Mouse (Mus musculus) hindbrain, embryonic 14.5 days (tissue): ENCODE measurements at regions not wholly inside any gene's neighbourhood (a gene's known extent, or its start where the extent isn't known, plus 50 kb on each side); places are given as distances from the start of the nearest gene placed in this dataset.

Experiments
- ATAC-seq: fragments of 200-750 bp; cut with Nextera tagmentation; 2 replicates; pipeline ENCODE4 v1.8.0; 2017; ENCODE audit warnings: moderate number of reproducible peaks, mild to moderate bottlenecking, moderate TSS enrichment, moderate library complexity; ENCODE audit not compliant: low FRiP score
- DNase-seq: peaks from one replicate; pipeline ENCODE4 v3.0.0-alpha.2; 2015; ENCODE audit warnings: low spot score
- H3K27ac ChIP-seq: fragments of 300-500 bp; sonication (generic); 2 replicates; pipeline ENCODE4 v1.5.1; 2014; ENCODE audit warnings: mild to moderate bottlenecking, moderate library complexity
- H3K27me3 ChIP-seq: fragments of 300-500 bp; sonication (generic); 2 replicates; pipeline ENCODE4 v1.6.1; 2014; ENCODE audit warnings: mild to moderate bottlenecking, low read length, mixed read lengths; ENCODE audit not compliant: control insufficient read depth, insufficient read depth
- H3K36me3 ChIP-seq: fragments of 300-500 bp; sonication (generic); replicated peaks from 2 replicates; pipeline ENCODE4 v1.6.1; 2014; ENCODE audit not compliant: control insufficient read depth, insufficient read depth
- H3K4me1 ChIP-seq: fragments of 300-500 bp; sonication (generic); replicated peaks from 2 replicates; pipeline ENCODE4 v1.6.1; 2014; ENCODE audit warnings: antibody characterized with exemption, low read length, mixed read lengths; ENCODE audit not compliant: control insufficient read depth, insufficient read depth
- H3K4me2 ChIP-seq: fragments of 300-500 bp; sonication (generic); replicated peaks from 2 replicates; pipeline ENCODE4 v1.6.1; 2014; ENCODE audit warnings: mild to moderate bottlenecking, moderate library complexity
- H3K4me3 ChIP-seq: fragments of 300-500 bp; sonication (generic); replicated peaks from 2 replicates; pipeline ENCODE4 v1.5.1; 2014; ENCODE audit warnings: mild to moderate bottlenecking, low read length
- H3K9ac ChIP-seq: fragments of 300-500 bp; sonication (generic); 2 replicates; pipeline ENCODE4 v1.6.1; 2014
- H3K9me3 ChIP-seq: fragments of 300-500 bp; sonication (generic); 2 replicates; pipeline ENCODE4 v1.6.1; 2016; ENCODE audit warnings: low read length; ENCODE audit not compliant: control insufficient read depth
- WGBS: fragments of 180-500 bp; shearing (Covaris S2); extraction: QIAGEN DNeasy Blood & Tissue Kit; methylation state at CpG from one replicate; pipeline ENCODE4 v1.1.7; 2014; 5-methylcytosine and 5-hydroxymethylcytosine counted together

GRCm38 (mm10) chr12:42987018-42987606 lies 1223.0 kb downstream of the Dnajb9 start:
- no peak overlapping the region for H3K4me3 ChIP-seq
- no peaks in the 10 kb centered on the region for H3K36me3 ChIP-seq
- 0 out of 2 replicates have a peak, but pooled peaks cover 6% of the 10 kb centered on the region for H3K4me1 ChIP-seq
- ATAC-seq, result peak; percentile 74
- no peak overlapping the region for H3K9ac ChIP-seq
- 27% methylated on average over 2 of the region's 2 CpGs for WGBS
- DNase-seq, result peak; percentile 64
- H3K4me2 ChIP-seq, result no peak overlapping the region
- H3K27ac ChIP-seq, result no peak overlapping the region
- H3K9me3 ChIP-seq, result no peaks in the 10 kb centered on the region
- no peaks in the 10 kb centered on the region for H3K27me3 ChIP-seq

- no peak for ATAC-seq
- Histone ChIP-seq H3K4me1 (0 out of 2 replicates have a peak, but pooled peaks cover 6% of the 10 kb centered on the region), H3K9me3 (no peaks in the 10 kb centered on the region), H3K4me3 (no peak overlapping the region), H3K36me3 (no peaks in the 10 kb centered on the region), H3K9ac (no peak overlapping the region), H3K27ac (no peak overlapping the region), H3K27me3 (no peaks in the 10 kb centered on the region), H3K4me2 (no peak overlapping the region)
- no peak for DNase-seq
- 34% methylated on average over 1 of the region's 1 CpGs for WGBS
Observed at GRCm38 (mm10) chr12:42986505-42986904, 1223.6 kb downstream of the Dnajb9 start.

- H3K27me3 ChIP-seq, result no peaks in the 10 kb centered on the region
- 0 out of 2 replicates have a peak, but pooled peaks cover 6% of the 10 kb centered on the region for H3K4me1 ChIP-seq
- DNase-seq (no peak), ATAC-seq (no peak)
- H3K9me3 ChIP-seq, result no peaks in the 10 kb centered on the region
- H3K4me3 ChIP-seq, result no peak overlapping the region
- H3K36me3 ChIP-seq, result no peaks in the 10 kb centered on the region
- WGBS, result 50% methylated on average over 1 of the region's 1 CpGs
- no peak overlapping the region for H3K27ac ChIP-seq
- H3K4me2 ChIP-seq, result no peak overlapping the region
- H3K9ac ChIP-seq, result no peak overlapping the region
Observed at GRCm38 (mm10) chr12:42986096-42986495, 1224.0 kb downstream of the Dnajb9 start.

DNA sequence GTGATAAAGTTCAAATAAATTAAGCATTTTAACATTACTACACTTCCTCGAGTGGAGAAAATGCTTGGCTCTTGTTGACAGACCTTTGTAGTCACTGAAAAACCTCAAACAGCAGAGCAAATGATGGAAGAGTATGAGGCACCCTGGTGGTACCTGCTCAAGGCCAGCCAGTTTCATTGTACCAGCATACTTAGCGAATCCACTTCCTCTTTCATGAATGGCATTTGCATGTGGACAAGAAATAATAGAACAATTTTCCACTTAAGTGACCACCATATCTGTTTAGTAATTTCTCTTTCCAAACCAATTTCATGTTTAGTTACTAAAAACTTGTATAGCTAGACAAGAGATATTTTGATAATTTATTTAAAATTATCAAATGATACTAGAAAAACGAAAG lies 1231.3 kb downstream of the Dnajb9 start:
- Histone ChIP-seq H3K36me3 (no peaks in the 10 kb centered on the region), H3K9ac (no peak overlapping the region), H3K27me3 (no peaks in the 10 kb centered on the region), H3K4me1 (no peaks in the 10 kb centered on the region), H3K4me3 (no peak overlapping the region), H3K9me3 (no peaks in the 10 kb centered on the region), H3K27ac (no peak overlapping the region), H3K4me2 (no peak overlapping the region)
- 77% methylated on average over 3 of the region's 3 CpGs for WGBS
- no peak for ATAC-seq
- DNase-seq, result no peak

DNA sequence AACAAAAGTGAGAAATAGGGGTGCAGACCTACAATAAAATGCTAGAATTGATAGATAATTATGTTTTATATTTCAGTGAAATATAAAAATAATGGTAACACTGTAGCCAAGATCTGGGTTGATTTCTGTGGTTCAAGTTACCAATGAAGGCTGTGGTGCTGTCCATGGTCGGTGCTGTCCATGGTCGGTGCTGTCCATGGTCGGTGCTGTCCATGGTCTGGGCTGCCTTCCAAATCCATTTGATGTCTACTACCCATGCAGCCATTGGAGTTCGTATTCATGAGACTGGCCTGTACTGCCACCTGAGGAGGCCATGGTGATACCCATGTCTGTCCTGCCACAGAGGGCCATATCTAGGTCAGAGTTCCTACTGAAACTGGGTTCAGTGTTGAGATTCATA lies 1237.4 kb downstream of the Dnajb9 start:
- WGBS, result 75% methylated on average over 4 of the region's 4 CpGs
- Histone ChIP-seq H3K36me3 (no peaks in the 10 kb centered on the region), H3K9ac (no peak overlapping the region), H3K27me3 (no peaks in the 10 kb centered on the region), H3K9me3 (no peaks in the 10 kb centered on the region), H3K27ac (no peak overlapping the region), H3K4me2 (no peak overlapping the region), H3K4me1 (no peaks in the 10 kb centered on the region), H3K4me3 (no peak overlapping the region)
- ATAC-seq (no peak), DNase-seq (no peak)

DNA sequence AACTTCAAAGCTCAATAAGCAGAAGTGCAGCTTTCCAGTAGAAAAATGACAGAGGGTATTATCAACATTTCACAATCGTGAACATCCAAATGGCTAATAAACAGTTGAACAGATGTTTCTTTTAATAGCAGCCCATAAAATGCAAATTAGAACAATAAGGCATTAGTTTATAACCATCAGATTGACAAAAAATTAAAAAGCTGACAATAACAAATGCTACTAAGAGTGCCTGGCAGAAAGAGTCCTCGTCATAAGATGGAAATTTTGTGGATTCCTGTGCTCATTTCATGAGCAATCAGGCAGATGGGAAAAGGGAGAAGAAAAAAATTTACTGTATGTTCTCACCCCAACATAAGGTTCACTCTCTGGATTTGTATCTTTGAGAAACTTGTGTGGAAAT lies 1248.6 kb downstream of the Dnajb9 start:
- ATAC-seq, result no peak
- Histone ChIP-seq H3K9me3 (no peaks in the 10 kb centered on the region), H3K9ac (no peak overlapping the region), H3K27ac (no peak overlapping the region), H3K4me3 (no peak overlapping the region), H3K4me1 (no peaks in the 10 kb centered on the region), H3K4me2 (no peak overlapping the region), H3K27me3 (no peaks in the 10 kb centered on the region), H3K36me3 (no peaks in the 10 kb centered on the region)
- 59% methylated on average over 2 of the region's 2 CpGs for WGBS
- DNase-seq, result no peak

DNA sequence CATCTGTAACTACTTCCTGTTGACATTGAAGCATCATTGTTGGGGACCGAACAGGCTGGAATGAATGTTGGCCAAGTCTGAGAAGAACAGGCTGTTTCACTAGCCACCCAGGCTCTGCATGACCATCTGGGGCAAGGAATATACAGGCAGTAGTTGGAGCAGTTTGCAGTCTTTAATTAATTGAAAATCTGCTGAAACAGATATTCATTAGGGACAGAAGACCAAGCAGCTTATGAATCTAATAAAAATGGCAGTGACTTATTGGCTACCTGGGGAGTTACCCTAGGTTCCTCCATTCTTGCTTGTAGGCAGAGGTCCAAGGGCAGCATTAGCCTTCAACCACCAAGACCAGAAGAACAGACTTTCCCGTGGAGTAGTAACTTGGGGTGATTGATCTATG lies 1262.2 kb downstream of the Dnajb9 start:
- H3K27ac ChIP-seq, result no peak overlapping the region
- H3K4me3 ChIP-seq, result no peak overlapping the region
- H3K4me1 ChIP-seq, result no peaks in the 10 kb centered on the region
- ATAC-seq, result no peak
- no peaks in the 10 kb centered on the region for H3K9me3 ChIP-seq
- no peak overlapping the region for H3K4me2 ChIP-seq
- DNase-seq, result no peak
- H3K36me3 ChIP-seq, result no peaks in the 10 kb centered on the region
- 76% methylated on average over 2 of the region's 2 CpGs for WGBS
- H3K27me3 ChIP-seq, result no peaks in the 10 kb centered on the region
- H3K9ac ChIP-seq, result no peak overlapping the region

- H3K4me3 ChIP-seq, result no peak overlapping the region
- H3K9me3 ChIP-seq, result no peaks in the 10 kb centered on the region
- no peak overlapping the region for H3K9ac ChIP-seq
- WGBS, result 80% methylated on average over 2 of the region's 2 CpGs
- H3K27me3 ChIP-seq, result no peaks in the 10 kb centered on the region
- DNase-seq (no peak), ATAC-seq (no peak)
- no peaks in the 10 kb centered on the region for H3K4me1 ChIP-seq
- no peak overlapping the region for H3K4me2 ChIP-seq
- H3K36me3 ChIP-seq, result no peaks in the 10 kb centered on the region
- H3K27ac ChIP-seq, result no peak overlapping the region
Observed at GRCm38 (mm10) chr12:42914374-42914773, 1295.8 kb downstream of the Dnajb9 start.
